Mouse (Mus musculus) kidney, adult 2 months (tissue): ENCODE data around the gene Dppa3.

ENCODE experiments used
- CTCF ChIP-seq: fragments of 200-500 bp; conservative IDR thresholded peaks from 2 replicates; pipeline ENCODE4 v1.5.1; 2011; ENCODE audit warnings: low read depth, mild to moderate bottlenecking, control low read depth, low read length, moderate library complexity, mixed read lengths; ENCODE audit not compliant: insufficient read depth, insufficient read length
- POLR2A ChIP-seq: fragments of 200-500 bp; IDR thresholded peaks from one replicate; pipeline ENCODE4 v1.6.1; 2011; ENCODE audit warnings: low read depth, low read length, control low read depth

DNA sequence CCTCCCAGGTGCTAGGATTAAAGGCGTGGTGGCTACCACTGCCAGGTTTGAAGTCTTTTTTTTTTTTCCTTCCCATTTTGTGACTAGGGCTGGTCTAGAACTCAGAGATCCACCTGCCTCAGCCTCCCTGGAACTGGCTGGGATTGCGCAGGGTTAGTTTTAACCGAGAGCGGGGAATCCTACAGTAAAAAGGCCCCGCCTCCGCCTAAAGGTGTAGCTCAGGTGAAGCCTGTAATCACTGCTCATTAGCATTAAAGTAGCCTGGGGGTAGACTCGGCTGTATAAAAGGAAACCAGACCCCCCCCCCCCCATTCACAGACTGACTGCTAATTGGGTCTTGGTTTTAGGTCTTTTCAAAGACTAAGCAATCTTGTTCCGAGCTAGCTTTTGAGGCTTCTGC lies at the start of gene Dppa3:
- TF ChIP-seq CTCF (no peak), POLR2A (no peak)
